Mouse (Mus musculus): Measurements from ENCODE around the gene P2rx3. TPM values are rescaled to one million over a fixed set of nuclear protein-coding genes. Genes with fewer than 3 reads are reported as not detected.

The P2rx3 gene
- polyA plus RNA-seq, 1 experiment from 2014 or later: 0.08 TPM

DNA sequence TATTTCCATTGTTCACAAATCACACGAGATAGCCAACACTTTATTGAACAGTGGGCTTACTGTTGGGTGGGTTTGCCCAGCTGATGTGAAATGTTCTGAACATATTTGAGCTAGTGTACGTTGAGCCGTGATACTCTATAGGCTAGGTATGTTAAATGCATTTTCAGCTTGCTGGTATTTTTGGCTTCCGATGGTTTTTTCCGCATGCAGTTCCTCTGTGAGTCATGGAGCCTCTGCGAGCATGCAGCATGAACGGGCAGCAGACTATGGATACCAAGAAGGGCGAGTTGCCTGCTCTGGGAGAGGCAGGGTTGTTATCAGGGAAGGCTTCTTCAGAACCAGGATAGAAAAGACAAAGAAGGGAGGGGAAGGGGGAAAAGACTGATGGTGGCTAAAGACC lies 86.2 kb downstream of the P2rx3 start:
- Histone ChIP-seq H3K27ac (ENCODE audit: low read length) (no peak overlapping the region), H3K4me3 (ENCODE audit: low read depth, low read length) (no peak overlapping the region), H3K4me1 (ENCODE audit: insufficient read depth, low read depth, low read length) (no peaks in the 10 kb centered on the region), H3K9me3 (ENCODE audit: low read length) (no peaks in the 10 kb centered on the region), H3K27me3 (replicated peaks; ENCODE audit: insufficient read depth, low read length) (no peaks in the 10 kb centered on the region), H3K4me2 (replicated peaks; ENCODE audit: low read depth, low read length) (no peak overlapping the region), H3K36me3 (ENCODE audit: insufficient read depth, low read length) (peaks cover 40% of the 10 kb centered on the region), H3K9ac (replicated peaks; ENCODE audit: low read depth) (no peak overlapping the region)
- ATAC-seq (no peak), DNase-seq (ENCODE audit: low spot score) (no peak)
- WGBS: 89% methylated on average over 8 of the region's 8 CpGs
- TF ChIP-seq EP300 (IDR thresholded peaks at IDR 0.05) (no peak), CTCF (IDR thresholded peaks at IDR 0.05) (no peak)

DNA sequence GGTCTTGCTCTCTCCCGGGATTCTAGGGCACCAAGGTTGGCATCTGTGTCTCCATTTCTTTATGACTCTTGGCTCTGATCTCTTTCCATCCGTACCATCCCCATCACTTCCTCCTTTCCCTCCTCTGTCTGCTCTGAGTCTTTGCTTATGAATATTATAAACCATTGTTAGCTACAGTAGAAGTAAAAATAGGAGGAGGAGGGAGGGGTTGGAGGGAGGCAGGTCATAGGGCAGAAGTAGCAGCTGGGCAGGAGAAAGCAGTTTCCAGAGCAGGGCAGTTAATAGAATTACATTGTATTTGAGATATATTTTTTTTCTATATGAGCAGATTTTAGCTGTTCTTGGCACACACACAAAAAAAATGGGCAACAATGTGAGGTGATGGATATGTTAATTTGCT lies 88.5 kb downstream of the P2rx3 start:
- no peaks in the 10 kb centered on the region for H3K9me3 ChIP-seq (ENCODE audit: low read length)
- 67% methylated on average over 2 of the region's 2 CpGs for WGBS
- TF ChIP-seq CTCF (IDR thresholded peaks at IDR 0.05) (no peak), EP300 (IDR thresholded peaks at IDR 0.05) (no peak)

More for the DNA sequence above, 88.5 kb downstream of the P2rx3 start:
- Histone ChIP-seq H3K9ac (replicated peaks; ENCODE audit: low read depth) (no peak overlapping the region), H3K27ac (ENCODE audit: low read length) (no peak overlapping the region), H3K4me2 (replicated peaks; ENCODE audit: low read depth, low read length) (no peak overlapping the region), H3K4me3 (ENCODE audit: low read depth, low read length) (no peak overlapping the region), H3K36me3 (ENCODE audit: insufficient read depth, low read length) (peaks cover 43% of the 10 kb centered on the region), H3K4me1 (ENCODE audit: insufficient read depth, low read depth, low read length) (no peaks in the 10 kb centered on the region), H3K27me3 (replicated peaks; ENCODE audit: insufficient read depth, low read length) (no peaks in the 10 kb centered on the region)
- DNase-seq (ENCODE audit: low spot score) (no peak), ATAC-seq (no peak)

Other genes starting within 250 kb of the P2rx3 start
- 83.7 and 85.6 TPM in 2 replicates for gene Ube2l6, start 238.6 kb downstream of the P2rx3 start, polyA plus RNA-seq (2015; fragmentation: Nextera tagmentation; extraction: Ambion mirVana)
- gene Smtnl1, start 214.8 kb downstream of the P2rx3 start, polyA plus RNA-seq (2015; fragmentation: Nextera tagmentation; extraction: Ambion mirVana): 0.44 and 0.53 TPM in 2 replicates
- 24.2 and 28.5 TPM in 2 replicates for gene Timm10, start 210.5 kb downstream of the P2rx3 start, polyA plus RNA-seq (2015; fragmentation: Nextera tagmentation; extraction: Ambion mirVana)
- gene Slc43a1, start 198.6 kb downstream of the P2rx3 start, polyA plus RNA-seq (2015; fragmentation: Nextera tagmentation; extraction: Ambion mirVana): 4.9 and 6.6 TPM in 2 replicates
- 0.62 and 1.1 TPM in 2 replicates for gene Rtn4rl2, start 150.8 kb downstream of the P2rx3 start, polyA plus RNA-seq (2015; fragmentation: Nextera tagmentation; extraction: Ambion mirVana)
- 121 and 122 TPM in 2 replicates for gene Slc43a3, start 100.9 kb downstream of the P2rx3 start, polyA plus RNA-seq (2015; fragmentation: Nextera tagmentation; extraction: Ambion mirVana)
- not detected in 2 replicates for gene Prg2, start 57.0 kb downstream of the P2rx3 start, polyA plus RNA-seq (2015; fragmentation: Nextera tagmentation; extraction: Ambion mirVana)
- gene Prg3, start 49.2 kb downstream of the P2rx3 start, polyA plus RNA-seq (2015; fragmentation: Nextera tagmentation; extraction: Ambion mirVana): not detected in 2 replicates
- 81.8 and 87.3 TPM in 2 replicates for gene Ssrp1, start 228 bp downstream of the P2rx3 start, polyA plus RNA-seq (2015; fragmentation: Nextera tagmentation; extraction: Ambion mirVana)
- gene Tnks1bp1, start 10.6 kb upstream of the P2rx3 start, polyA plus RNA-seq (2015; fragmentation: Nextera tagmentation; extraction: Ambion mirVana): 40.3 and 40.7 TPM in 2 replicates
- gene Aplnr, start 98.8 kb upstream of the P2rx3 start, polyA plus RNA-seq (2015; fragmentation: Nextera tagmentation; extraction: Ambion mirVana): 84.1 and 90.6 TPM in 2 replicates
- 0.10 and 0.25 TPM in 2 replicates for gene Lrrc55, start 159.7 kb upstream of the P2rx3 start, polyA plus RNA-seq (2015; fragmentation: Nextera tagmentation; extraction: Ambion mirVana)